Mouse (Mus musculus) testis, adult 2 months (tissue): Measurements from ENCODE around the gene Tpm1.

ENCODE experiments used
- CTCF ChIP-seq: fragments of 200-500 bp; IDR thresholded peaks from 2 replicates; pipeline ENCODE4 v1.5.1; 2012; ENCODE audit warnings: low read depth, mild to moderate bottlenecking, inconsistent platforms, low read length, moderate library complexity; ENCODE audit not compliant: control insufficient read depth, insufficient read depth, insufficient replicate concordance
- POLR2A ChIP-seq: fragments of 200-500 bp; IDR thresholded peaks from 2 replicates; pipeline ENCODE4 v1.6.1; 2012; ENCODE audit warnings: low read depth, mild to moderate bottlenecking, inconsistent platforms, low read length, moderate library complexity; ENCODE audit not compliant: control insufficient read depth

GRCm38 (mm10) chr9:67035957-67036451, 13.2 kb downstream of the Tpm1 start:
- no peak for TF ChIP-seq POLR2A
- no peak for TF ChIP-seq CTCF
